Mouse (Mus musculus) MEL (cell line): Measurements from ENCODE around the gene Dapp1.

ENCODE experiments used
- CTCF ChIP-seq, 3 experiments: IDR thresholded peaks in 2 of 3; conservative IDR thresholded peaks in 1 of 3; 2 replicates each; pipeline ENCODE4 v1.5.1; 2011 to 2012; ENCODE audit warnings: low read length in 3 of 3, low read depth in 2 of 3, mild to moderate bottlenecking in 2 of 3, improper control_type of control experiment in 1 of 3, inconsistent platforms in 1 of 3, mixed read lengths in 1 of 3, moderate library complexity in 1 of 3; ENCODE audit not compliant: control insufficient read depth in 1 of 3, insufficient read depth in 1 of 3, poor library complexity in 1 of 3, severe bottlenecking in 1 of 3
- MEF2A ChIP-seq: IDR thresholded peaks from 2 replicates; pipeline ENCODE4 v1.6.1; 2014; ENCODE audit warnings: low read depth, mild to moderate bottlenecking, inconsistent platforms, low read length, improper control_type of control experiment; ENCODE audit not compliant: poor library complexity, insufficient replicate concordance, severe bottlenecking; ENCODE audit errors: extremely low read depth
- POLR2A ChIP-seq, 2 experiments: IDR thresholded peaks; 2 replicates each; pipeline ENCODE4 v1.6.1; 2011 to 2012; ENCODE audit warnings: low read length in 2 of 2, mild to moderate bottlenecking in 2 of 2, control low read depth in 1 of 2, improper control_type of control experiment in 1 of 2, low read depth in 1 of 2, moderate library complexity in 1 of 2; ENCODE audit not compliant: control insufficient read depth in 1 of 2, insufficient read depth in 1 of 2, poor library complexity in 1 of 2
- UBTF ChIP-seq: IDR thresholded peaks from 2 replicates; pipeline ENCODE4 v1.6.1; 2012; ENCODE audit warnings: low read depth, mild to moderate bottlenecking, inconsistent platforms, low read length, improper control_type of control experiment, moderate library complexity, borderline replicate concordance; ENCODE audit not compliant: insufficient read depth

- TF ChIP-seq POLR2A (IDR thresholded peaks at IDR 0.05; ENCODE audit: control insufficient read depth in 1 of 2, insufficient read depth in 1 of 2, low read depth in 1 of 2, low read length in 2 of 2, poor library complexity in 1 of 2) (no peak), MEF2A (no peak), CTCF (IDR thresholded peaks at IDR 0.05 in 2 of 3, conservative IDR thresholded peaks at IDR 0.05 in 1 of 3; ENCODE audit: control insufficient read depth in 1 of 3, insufficient read depth in 1 of 3, low read depth in 2 of 3, low read length in 3 of 3, poor library complexity in 1 of 3, severe bottlenecking in 1 of 3) (peak; percentile 67 to 80 (median 76)), UBTF (no peak)
Measured at GRCm38 (mm10) chr3:137992366-137992765, 11.0 kb upstream of the Dapp1 start.
